Mouse (Mus musculus): Measurements from ENCODE around the gene Hoxc12. TPM values are rescaled to one million over a fixed set of nuclear protein-coding genes. Genes with fewer than 3 reads are reported as not detected.

Hoxc12 gene
- polyA plus RNA-seq, 1 experiment from 2014 or later, result not detected

GRCm38 (mm10) chr15:102962492-102962891 is 25.9 kb downstream of the Hoxc12 start:
- H3K4me1 ChIP-seq (ENCODE audit: control insufficient read depth, insufficient read depth, low read length), result peaks cover 10% of the 10 kb centered on the region; the same call in 1 of the 2 replicates

DNA sequence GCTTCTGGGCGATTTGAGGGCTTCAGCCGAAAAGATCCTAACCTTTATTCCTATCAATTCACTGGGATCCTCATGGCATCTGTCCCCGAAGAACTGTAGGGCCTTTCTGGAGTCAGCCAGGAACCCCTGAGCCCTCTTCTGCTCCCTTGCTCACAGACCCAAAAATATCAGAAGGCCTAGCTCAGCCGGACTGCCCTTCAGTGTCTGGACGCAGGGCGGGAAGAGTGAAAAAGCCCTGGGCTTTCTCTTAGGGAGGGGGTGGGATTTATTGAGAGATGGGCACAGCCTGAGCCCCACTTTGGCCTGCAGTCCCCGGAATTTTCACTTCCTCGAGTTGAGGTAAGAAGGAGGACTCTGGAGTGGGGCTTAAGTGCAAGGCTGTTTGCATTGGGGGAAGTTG is 26.7 kb downstream of the Hoxc12 start:
- WGBS, result 2% methylated on average over 8 of the region's 8 CpGs
- Histone ChIP-seq H3K27ac (ENCODE audit: low read length) (no peak overlapping the region), H3K27me3 (replicated peaks; ENCODE audit: control insufficient read depth, insufficient read depth, low read length) (peaks cover 84% of the 10 kb centered on the region), H3K4me3 (ENCODE audit: low read length) (no peak overlapping the region), H3K9ac (ENCODE audit: low read depth, low read length) (no peak overlapping the region), H3K4me1 (ENCODE audit: control insufficient read depth, insufficient read depth, low read length) (peaks cover 10% of the 10 kb centered on the region; the same call in 1 of the 2 replicates), H3K36me3 (ENCODE audit: control insufficient read depth, insufficient read depth, low read length) (no peaks in the 10 kb centered on the region), H3K9me3 (ENCODE audit: control insufficient read depth, low read length) (no peaks in the 10 kb centered on the region), H3K4me2 (ENCODE audit: low read depth, low read length) (no peak overlapping the region)
- no peak for ATAC-seq

More at GRCm38 (mm10) chr15:102962492-102962891, 25.9 kb downstream of the Hoxc12 start:
- 0 out of 2 replicates have a peak overlapping the region, but pooled peaks have one; percentile 5 for H3K4me3 ChIP-seq (ENCODE audit: low read length)
- WGBS, result 3% methylated on average over 13 of the region's 13 CpGs
- no peak overlapping the region for H3K27ac ChIP-seq (ENCODE audit: low read length)
- H3K27me3 ChIP-seq (replicated peaks; ENCODE audit: control insufficient read depth, insufficient read depth, low read length), result peaks cover 86% of the 10 kb centered on the region
- no peak overlapping the region for H3K9ac ChIP-seq (ENCODE audit: low read depth, low read length)
- H3K9me3 ChIP-seq (ENCODE audit: control insufficient read depth, low read length), result no peaks in the 10 kb centered on the region
- no peaks in the 10 kb centered on the region for H3K36me3 ChIP-seq (ENCODE audit: control insufficient read depth, insufficient read depth, low read length)
- H3K4me2 ChIP-seq (ENCODE audit: low read depth, low read length), result no peak overlapping the region
- no peak for ATAC-seq

GRCm38 (mm10) chr15:102963671-102964640 is 27.4 kb downstream of the Hoxc12 start:
- no peaks in the 10 kb centered on the region for H3K36me3 ChIP-seq (ENCODE audit: control insufficient read depth, insufficient read depth, low read length)
- H3K9me3 ChIP-seq (ENCODE audit: control insufficient read depth, low read length), result no peaks in the 10 kb centered on the region
- no peak overlapping the region for H3K4me2 ChIP-seq (ENCODE audit: low read depth, low read length)
- H3K4me1 ChIP-seq (ENCODE audit: control insufficient read depth, insufficient read depth, low read length), result peaks cover 10% of the 10 kb centered on the region; the same call in 1 of the 2 replicates
- WGBS, result 3% methylated on average over 28 of the region's 28 CpGs
- ATAC-seq, result no peak
- no peak overlapping the region for H3K27ac ChIP-seq (ENCODE audit: low read length)
- H3K27me3 ChIP-seq (replicated peaks; ENCODE audit: control insufficient read depth, insufficient read depth, low read length), result peaks cover 85% of the 10 kb centered on the region
- H3K4me3 ChIP-seq (ENCODE audit: low read length), result no peak overlapping the region
- H3K9ac ChIP-seq (ENCODE audit: low read depth, low read length), result no peak overlapping the region

GRCm38 (mm10) chr15:102965003-102965891 is 28.7 kb downstream of the Hoxc12 start:
- H3K9me3 ChIP-seq (ENCODE audit: control insufficient read depth, low read length), result no peaks in the 10 kb centered on the region
- no peak for ATAC-seq
- H3K4me3 ChIP-seq (ENCODE audit: low read length), result no peak overlapping the region
- 8% methylated on average over 26 of the region's 26 CpGs for WGBS
- no peak overlapping the region for H3K9ac ChIP-seq (ENCODE audit: low read depth, low read length)
- no peaks in the 10 kb centered on the region for H3K36me3 ChIP-seq (ENCODE audit: control insufficient read depth, insufficient read depth, low read length)
- H3K27ac ChIP-seq (ENCODE audit: low read length), result no peak overlapping the region
- H3K27me3 ChIP-seq (replicated peaks; ENCODE audit: control insufficient read depth, insufficient read depth, low read length), result peaks cover 88% of the 10 kb centered on the region
- no peak overlapping the region for H3K4me2 ChIP-seq (ENCODE audit: low read depth, low read length)
- H3K4me1 ChIP-seq (ENCODE audit: control insufficient read depth, insufficient read depth, low read length), result peaks cover 6% of the 10 kb centered on the region; the same call in 1 of the 2 replicates

DNA sequence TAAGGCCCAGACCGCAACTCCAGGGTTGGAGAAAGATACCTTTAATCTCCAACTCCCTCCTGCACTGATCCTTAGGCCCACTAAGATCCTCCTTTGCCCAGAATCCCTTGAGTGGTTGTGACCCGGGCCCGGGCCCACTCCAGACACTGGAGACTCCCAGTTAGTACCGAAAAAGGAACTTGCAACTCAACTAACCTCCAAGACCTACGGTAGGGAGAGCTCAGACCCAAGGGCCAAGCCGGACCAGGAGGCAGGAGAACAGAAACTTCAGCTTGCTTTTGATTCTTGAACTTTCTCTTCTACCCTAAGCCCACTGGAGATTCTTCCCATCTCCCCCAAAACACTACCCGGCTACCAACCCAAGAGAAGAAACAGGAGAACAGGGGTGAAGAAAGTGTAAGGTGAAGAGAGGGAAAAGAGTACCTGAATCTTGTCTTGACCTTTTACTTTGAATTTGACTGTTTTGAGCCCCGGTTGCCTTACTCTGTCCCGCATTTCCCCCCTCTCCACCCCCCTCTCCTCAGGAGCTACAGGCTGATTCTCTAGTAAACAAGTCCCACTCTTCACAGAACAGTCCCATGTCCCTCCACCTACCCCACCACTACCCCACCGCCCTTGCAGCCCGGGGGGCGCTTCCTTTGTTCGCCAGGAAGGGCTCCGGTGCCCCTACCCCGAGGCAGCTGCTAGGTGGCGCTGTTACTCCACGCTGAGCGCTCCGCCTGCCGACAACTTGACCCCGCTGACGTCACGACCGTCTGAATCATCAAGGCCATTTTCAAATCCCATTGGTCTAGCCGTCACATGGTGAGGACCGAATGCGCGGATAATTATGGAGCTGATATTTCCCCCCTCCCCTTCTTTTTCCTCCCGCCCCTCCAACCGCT is 29.6 kb downstream of the Hoxc12 start:
- peaks cover 87% of the 10 kb centered on the region for H3K27me3 ChIP-seq (replicated peaks; ENCODE audit: control insufficient read depth, insufficient read depth, low read length)
- no peak overlapping the region for H3K9ac ChIP-seq (ENCODE audit: low read depth, low read length)
- 4% methylated on average over 29 of the region's 30 CpGs for WGBS
- H3K9me3 ChIP-seq (ENCODE audit: control insufficient read depth, low read length), result no peaks in the 10 kb centered on the region
- no peaks in the 10 kb centered on the region for H3K36me3 ChIP-seq (ENCODE audit: control insufficient read depth, insufficient read depth, low read length)
- H3K4me2 ChIP-seq (ENCODE audit: low read depth, low read length), result peak overlapping the region; percentile 31; the same call in 1 of the 2 replicates
- H3K4me3 ChIP-seq (ENCODE audit: low read length), result peak overlapping the region; percentile 31; the same call in 1 of the 2 replicates
- H3K4me1 ChIP-seq (ENCODE audit: control insufficient read depth, insufficient read depth, low read length), result 0 out of 2 replicates have a peak, but pooled peaks cover 4% of the 10 kb centered on the region
- peak; percentile 70 for ATAC-seq
- H3K27ac ChIP-seq (ENCODE audit: low read length), result no peak overlapping the region

GRCm38 (mm10) chr15:102966776-102967311 is 30.3 kb downstream of the Hoxc12 start, which contains the start of gene Hoxc10:
Gene Hoxc10 (plus strand): TSS chr15:102966796.
- Histone ChIP-seq H3K4me3 (ENCODE audit: low read length) (peak within 1 kb of the TSS; percentile 31), H3K4me1 (ENCODE audit: control insufficient read depth, insufficient read depth, low read length) (0 out of 2 replicates have a peak, but pooled peaks cover 4% of the 10 kb centered on the region), H3K27me3 (replicated peaks; ENCODE audit: control insufficient read depth, insufficient read depth, low read length) (peaks cover 86% of the 10 kb centered on the region), H3K27ac (ENCODE audit: low read length) (no peak within 1 kb of the TSS), H3K9ac (ENCODE audit: low read depth, low read length) (no peak within 1 kb of the TSS), H3K9me3 (ENCODE audit: control insufficient read depth, low read length) (no peaks in the 10 kb centered on the region), H3K36me3 (ENCODE audit: control insufficient read depth, insufficient read depth, low read length) (no peaks in the 10 kb centered on the region), H3K4me2 (ENCODE audit: low read depth, low read length) (peak within 1 kb of the TSS; percentile 31; the same call in 1 of the 2 replicates)
- WGBS, result 2% methylated on average over 27 of the region's 27 CpGs
- peak; percentile 41; the same call in 1 of the 2 replicates for ATAC-seq

DNA sequence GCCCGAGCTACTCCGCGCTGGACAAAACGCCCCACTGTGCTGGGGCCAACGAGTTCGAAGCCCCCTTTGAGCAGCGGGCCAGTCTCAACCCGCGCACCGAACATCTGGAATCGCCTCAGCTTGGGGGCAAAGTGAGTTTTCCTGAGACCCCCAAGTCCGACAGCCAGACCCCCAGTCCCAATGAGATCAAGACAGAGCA is 30.7 kb downstream of the Hoxc12 start, which contains the start of gene Hoxc5:
Gene Hoxc5, plus strand, starts transcription at position 132 of the 199 bp plus-strand sequence.
- no peaks in the 10 kb centered on the region for H3K9me3 ChIP-seq (ENCODE audit: control insufficient read depth, low read length)
- 3% methylated on average over 12 of the region's 12 CpGs for WGBS
- ATAC-seq, result no peak
- H3K4me1 ChIP-seq (ENCODE audit: control insufficient read depth, insufficient read depth, low read length), result 0 out of 2 replicates have a peak, but pooled peaks cover 4% of the 10 kb centered on the region
- no peak within 1 kb of the TSS for H3K27ac ChIP-seq (ENCODE audit: low read length)
- H3K4me3 ChIP-seq (ENCODE audit: low read length), result peak within 1 kb of the TSS; percentile 31
- H3K36me3 ChIP-seq (ENCODE audit: control insufficient read depth, insufficient read depth, low read length), result no peaks in the 10 kb centered on the region
- peaks cover 88% of the 10 kb centered on the region for H3K27me3 ChIP-seq (replicated peaks; ENCODE audit: control insufficient read depth, insufficient read depth, low read length)
- H3K4me2 ChIP-seq (ENCODE audit: low read depth, low read length), result peak within 1 kb of the TSS; percentile 31; the same call in 1 of the 2 replicates
- H3K9ac ChIP-seq (ENCODE audit: low read depth, low read length), result no peak within 1 kb of the TSS
